Mouse (Mus musculus): ENCODE measurements around the gene Tnk2. TPM values are rescaled to one million over a fixed set of nuclear protein-coding genes. Genes with fewer than 3 reads are reported as not detected.

The Tnk2 gene
- polyA plus RNA-seq, 2 experiments = 3.8 to 15.3 TPM

- no peak for ATAC-seq (ENCODE audit: insufficient read depth)
- no peak for DNase-seq (ENCODE audit: low read depth in 3 of 3, low spot score in 3 of 3)
- Histone ChIP-seq H3K4me1 (replicated peaks; ENCODE audit: control insufficient read depth in 2 of 2, insufficient read depth in 2 of 2, low read length in 1 of 2) (peaks cover 53 to 63% of the 10 kb centered on the region in 2 experiments), H3K4me2 (ENCODE audit: low read depth) (peak overlapping the region; percentile 18; the same call in 1 of the 2 replicates), H3K36me3 (replicated peaks; ENCODE audit: control insufficient read depth, insufficient read depth, low read depth) (no peaks in the 10 kb centered on the region; the same call in 1 of the 2 replicates), H3K27ac (peak overlapping the region; percentile 31), H3K9me3 (ENCODE audit: control insufficient read depth, low read length) (no peaks in the 10 kb centered on the region), H3K9ac (replicated peaks) (0 out of 2 replicates have a peak overlapping the region, but pooled peaks have one; percentile 3), H3K4me3 (ENCODE audit: insufficient read depth in 1 of 2, low read depth in 2 of 2, low read length in 2 of 2) (no peak overlapping the region), H3K27me3 (ENCODE audit: control insufficient read depth, insufficient read depth, low read length) (no peaks in the 10 kb centered on the region)
- 74% methylated on average over 9 of the region's 9 CpGs for WGBS (ENCODE audit: insufficient replicate concordance)
- TF ChIP-seq EP300 (IDR thresholded peaks at IDR 0.05; ENCODE audit: low read depth) (no peak), CTCF (IDR thresholded peaks at IDR 0.05; ENCODE audit: low read depth) (no peak)
Measured at GRCm38 (mm10) chr16:32663231-32663858, 19.7 kb downstream of the Tnk2 start.

GRCm38 (mm10) chr16:32664211-32664610 lies 20.5 kb downstream of the Tnk2 start:
- H3K4me3 ChIP-seq (ENCODE audit: insufficient read depth in 1 of 2, low read depth in 2 of 2, low read length in 2 of 2) = no peak overlapping the region
- TF ChIP-seq EP300 (IDR thresholded peaks at IDR 0.05; ENCODE audit: low read depth) (no peak), CTCF (IDR thresholded peaks at IDR 0.05; ENCODE audit: low read depth) (no peak)
- no peaks in the 10 kb centered on the region for H3K27me3 ChIP-seq (ENCODE audit: control insufficient read depth, insufficient read depth, low read length)
- 15% methylated on average over 2 of the region's 2 CpGs for WGBS (ENCODE audit: insufficient replicate concordance)
- H3K9ac ChIP-seq (replicated peaks) = peak overlapping the region; percentile 7; the same call in 1 of the 2 replicates
- peaks cover 53 to 59% of the 10 kb centered on the region in 2 experiments for H3K4me1 ChIP-seq (replicated peaks; ENCODE audit: control insufficient read depth in 2 of 2, insufficient read depth in 2 of 2, low read length in 1 of 2)
- DNase-seq (ENCODE audit: low read depth in 3 of 3, low spot score in 3 of 3) (no peak), ATAC-seq (ENCODE audit: insufficient read depth) (no peak)
- H3K4me2 ChIP-seq (ENCODE audit: low read depth) = peak overlapping the region; percentile 56
- peak overlapping the region; percentile 39 for H3K27ac ChIP-seq
- no peaks in the 10 kb centered on the region for H3K9me3 ChIP-seq (ENCODE audit: control insufficient read depth, low read length)
- no peaks in the 10 kb centered on the region; the same call in 1 of the 2 replicates for H3K36me3 ChIP-seq (replicated peaks; ENCODE audit: control insufficient read depth, insufficient read depth, low read depth)

GRCm38 (mm10) chr16:32665851-32666665 lies 22.4 kb downstream of the Tnk2 start:
- WGBS (ENCODE audit: insufficient replicate concordance) = 6% methylated on average over 11 of the region's 11 CpGs
- Histone ChIP-seq H3K9ac (replicated peaks) (peak overlapping the region; percentile 64), H3K4me2 (ENCODE audit: low read depth) (peak overlapping the region; percentile 56), H3K9me3 (ENCODE audit: control insufficient read depth, low read length) (no peaks in the 10 kb centered on the region), H3K4me1 (replicated peaks; ENCODE audit: control insufficient read depth in 2 of 2, insufficient read depth in 2 of 2, low read length in 1 of 2) (peaks cover 58 to 59% of the 10 kb centered on the region in 2 experiments), H3K36me3 (replicated peaks; ENCODE audit: control insufficient read depth, insufficient read depth, low read depth) (peaks cover 5% of the 10 kb centered on the region), H3K27me3 (ENCODE audit: control insufficient read depth, insufficient read depth, low read length) (no peaks in the 10 kb centered on the region), H3K4me3 (ENCODE audit: insufficient read depth in 1 of 2, low read depth in 2 of 2, low read length in 2 of 2) (peak overlapping the region; percentile 1 to 23; a peak in 2 of 4 replicates), H3K27ac (peak overlapping the region; percentile 96)
- DNase-seq (ENCODE audit: low read depth in 3 of 3, low spot score in 3 of 3) (peak; percentile 78 to 84 (median 82)), ATAC-seq (ENCODE audit: insufficient read depth) (peak; percentile 96)
- TF ChIP-seq CTCF (IDR thresholded peaks at IDR 0.05; ENCODE audit: low read depth) (peak; percentile 23; the same call in 1 of the 2 replicates), EP300 (IDR thresholded peaks at IDR 0.05; ENCODE audit: low read depth) (peak; percentile 84)

- Histone ChIP-seq H3K4me1 (replicated peaks; ENCODE audit: control insufficient read depth in 2 of 2, insufficient read depth in 2 of 2, low read length in 1 of 2) (peaks cover 62 to 67% of the 10 kb centered on the region in 2 experiments), H3K4me2 (ENCODE audit: low read depth) (peak overlapping the region; percentile 56), H3K9me3 (ENCODE audit: control insufficient read depth, low read length) (no peaks in the 10 kb centered on the region), H3K36me3 (replicated peaks; ENCODE audit: control insufficient read depth, insufficient read depth, low read depth) (peaks cover 7% of the 10 kb centered on the region), H3K4me3 (ENCODE audit: insufficient read depth in 1 of 2, low read depth in 2 of 2, low read length in 2 of 2) (no peak overlapping the region), H3K27ac (peak overlapping the region; percentile 96), H3K9ac (replicated peaks) (peak overlapping the region; percentile 64), H3K27me3 (ENCODE audit: control insufficient read depth, insufficient read depth, low read length) (no peaks in the 10 kb centered on the region)
- 42% methylated on average over 9 of the region's 9 CpGs for WGBS (ENCODE audit: insufficient replicate concordance)
- TF ChIP-seq CTCF (IDR thresholded peaks at IDR 0.05; ENCODE audit: low read depth) (no peak), EP300 (IDR thresholded peaks at IDR 0.05; ENCODE audit: low read depth) (no peak)
- DNase-seq (ENCODE audit: low read depth in 3 of 3, low spot score in 3 of 3) = no peak
- ATAC-seq (ENCODE audit: insufficient read depth) = no peak
Measured at GRCm38 (mm10) chr16:32666671-32667551, 23.2 kb downstream of the Tnk2 start.

Data from liver, embryonic 14.5 days (tissue).